Mouse (Mus musculus) E14TG2a.4 (cell line): ENCODE results near the gene Mrps12.

ENCODE experiments used
- H3K27me3 ChIP-seq: 2 replicates; pipeline ENCODE4 v1.6.1; 2014; ENCODE audit warnings: low read length, control low read depth; ENCODE audit not compliant: insufficient read depth
- H3K36me3 ChIP-seq: 2 replicates; pipeline ENCODE4 v1.6.1; 2014; ENCODE audit warnings: low read length, control low read depth; ENCODE audit not compliant: insufficient read depth
- H3K4me1 ChIP-seq: replicated peaks from 2 replicates; pipeline ENCODE4 v1.6.1; 2014; ENCODE audit warnings: low read depth, low read length, control low read depth
- H3K4me3 ChIP-seq: replicated peaks from 2 replicates; pipeline ENCODE4 v1.5.1; 2014; ENCODE audit warnings: mild to moderate bottlenecking, low read length
- H3K9me3 ChIP-seq: 2 replicates; pipeline ENCODE4 v1.6.1; 2014; ENCODE audit warnings: low read length, control low read depth
- CTCF ChIP-seq: conservative IDR thresholded peaks from 2 replicates; pipeline ENCODE4 v1.5.1; 2014; ENCODE audit warnings: low read length
- NANOG ChIP-seq: IDR thresholded peaks from 2 replicates; pipeline ENCODE4 v1.6.1; 2014; ENCODE audit warnings: borderline replicate concordance, low read length, mixed read lengths
- POU5F1 ChIP-seq: IDR thresholded peaks from 2 replicates; pipeline ENCODE4 v1.6.1; 2014; ENCODE audit warnings: low read length, borderline replicate concordance

Mrps12 gene

DNA sequence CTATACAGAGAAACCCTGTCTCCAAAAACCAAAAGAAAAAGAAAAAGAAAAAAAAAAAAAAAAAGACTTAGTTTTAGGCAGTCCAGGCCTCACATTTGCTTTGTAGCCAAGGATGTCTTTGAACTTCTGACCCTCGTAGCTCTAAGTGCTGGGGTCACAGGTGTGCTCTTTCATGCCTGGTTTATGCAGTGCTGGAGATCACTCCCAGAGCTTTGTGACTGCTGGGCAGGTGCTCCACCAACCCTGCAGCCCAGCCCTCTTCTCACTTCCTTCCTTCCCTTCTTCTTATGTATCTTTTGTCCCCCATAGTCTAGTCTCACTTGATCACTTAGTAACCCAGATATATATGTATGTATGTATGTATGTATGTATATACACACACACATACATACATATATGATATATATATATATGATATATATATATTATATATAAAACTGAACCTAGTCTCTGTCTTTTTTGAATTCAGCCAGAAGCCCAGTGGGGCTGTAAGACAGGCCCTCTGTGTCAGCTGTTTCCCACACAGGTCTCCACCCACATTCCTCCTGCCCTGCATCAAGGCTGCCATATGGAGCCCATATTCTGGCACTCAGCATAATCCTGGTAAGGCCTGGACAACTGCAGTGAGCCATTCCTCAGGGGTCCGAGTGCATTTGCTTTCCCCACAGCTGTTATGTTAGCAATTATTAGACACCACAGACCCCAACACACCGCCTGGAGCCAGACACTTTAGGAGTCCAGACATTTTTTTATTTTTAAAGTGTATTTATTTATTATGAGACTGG, 20.7 kb downstream of the Mrps12 start:
- Histone ChIP-seq H3K27me3 (peaks cover 6% of the 10 kb centered on the region), H3K4me1 (peaks cover 35% of the 10 kb centered on the region), H3K4me3 (no peak overlapping the region), H3K9me3 (peaks cover 20% of the 10 kb centered on the region), H3K36me3 (peaks cover 4% of the 10 kb centered on the region; the same call in 1 of the 2 replicates)
- TF ChIP-seq POU5F1: no peak
- no peak for TF ChIP-seq NANOG
- no peak for TF ChIP-seq CTCF

GRCm38 (mm10) chr7:28719650-28720049, 22.0 kb downstream of the Mrps12 start:
- Histone ChIP-seq H3K4me1 (peaks cover 45% of the 10 kb centered on the region), H3K36me3 (peaks cover under 1% of the 10 kb centered on the region; the same call in 1 of the 2 replicates), H3K4me3 (no peak overlapping the region), H3K9me3 (peaks cover 11% of the 10 kb centered on the region), H3K27me3 (peaks cover 15% of the 10 kb centered on the region)
- TF ChIP-seq CTCF (no peak), NANOG (no peak), POU5F1 (no peak)

- peaks cover 6% of the 10 kb centered on the region for H3K9me3 ChIP-seq
- no peaks in the 10 kb centered on the region for H3K36me3 ChIP-seq
- no peak for TF ChIP-seq POU5F1
- peaks cover 15% of the 10 kb centered on the region for H3K27me3 ChIP-seq
- peaks cover 50% of the 10 kb centered on the region for H3K4me1 ChIP-seq
- no peak overlapping the region for H3K4me3 ChIP-seq
Measured at GRCm38 (mm10) chr7:28719159-28719558, 22.5 kb downstream of the Mrps12 start.

GRCm38 (mm10) chr7:28717726-28718125, 23.9 kb downstream of the Mrps12 start:
- no peak for TF ChIP-seq POU5F1
- no peak for TF ChIP-seq NANOG
- TF ChIP-seq CTCF: no peak
- no peak overlapping the region for H3K4me3 ChIP-seq

DNA sequence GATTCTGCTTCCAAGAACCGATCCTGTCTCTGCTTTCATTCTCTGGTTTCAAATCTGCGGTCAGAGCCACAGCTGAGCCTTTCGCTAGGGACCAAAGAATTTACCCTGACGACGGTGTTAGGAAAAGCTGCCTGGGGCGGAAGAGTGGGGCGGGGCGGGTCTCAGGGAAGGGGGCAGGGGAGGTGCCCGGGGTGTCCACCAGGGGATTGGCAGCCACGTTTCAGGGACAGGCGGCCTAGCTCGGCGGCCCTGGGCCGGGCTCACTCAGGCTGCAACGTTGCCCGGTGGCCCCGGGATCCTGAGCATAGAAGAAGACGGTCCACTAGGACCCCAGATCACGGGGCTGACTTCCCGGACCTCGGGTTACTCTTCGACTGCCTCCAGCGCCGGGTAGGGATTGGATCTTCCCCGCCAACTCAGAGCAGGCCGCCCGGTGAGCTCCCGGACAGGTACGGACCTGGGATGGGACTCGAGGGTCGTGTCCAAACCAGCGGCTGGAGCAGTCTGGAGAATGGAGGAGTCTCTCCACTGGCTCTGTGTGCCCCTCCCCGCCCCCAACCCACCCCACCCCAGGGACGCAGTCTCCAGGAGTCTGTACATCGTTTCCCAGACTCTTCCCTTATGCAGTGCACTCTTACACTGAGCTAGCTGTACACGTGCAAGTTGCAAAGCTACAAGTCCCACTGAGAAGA, 24.9 kb downstream of the Mrps12 start, which contains the start of gene Fbxo17:
Gene Fbxo17 (plus strand): TSS at position 215 of the 692 bp plus-strand sequence.
- Histone ChIP-seq H3K36me3 (no peaks in the 10 kb centered on the region), H3K4me3 (peak within 1 kb of the TSS; percentile 75), H3K27me3 (peaks cover 15% of the 10 kb centered on the region), H3K9me3 (no peaks in the 10 kb centered on the region), H3K4me1 (peaks cover 62% of the 10 kb centered on the region)
- TF ChIP-seq NANOG (no peak), POU5F1 (no peak), CTCF (no peak)

More at GRCm38 (mm10) chr7:28717726-28718125, 23.9 kb downstream of the Mrps12 start:
- peaks cover 62% of the 10 kb centered on the region for H3K4me1 ChIP-seq
- no peaks in the 10 kb centered on the region for H3K36me3 ChIP-seq
- H3K27me3 ChIP-seq: peaks cover 15% of the 10 kb centered on the region
- no peaks in the 10 kb centered on the region for H3K9me3 ChIP-seq

DNA sequence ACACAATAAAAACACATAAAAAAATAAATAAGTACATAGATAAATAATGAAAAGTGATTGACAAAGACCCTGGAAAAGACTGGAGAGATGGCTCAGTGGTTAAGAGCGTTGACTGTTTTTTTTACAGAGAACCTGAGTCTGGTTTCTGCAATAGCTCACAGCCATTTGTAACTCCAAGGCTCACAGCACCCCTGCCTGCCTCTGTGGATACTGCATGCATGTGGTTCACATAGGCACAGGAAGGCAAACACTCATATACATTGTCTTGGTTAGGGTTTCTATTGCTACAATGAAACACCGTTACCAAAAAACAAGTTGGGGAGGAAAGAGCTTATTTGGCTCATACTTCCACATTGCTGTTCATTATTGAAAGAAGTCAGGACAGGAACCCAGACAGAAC, 26.0 kb downstream of the Mrps12 start:
- Histone ChIP-seq H3K4me1 (peaks cover 54% of the 10 kb centered on the region), H3K9me3 (no peaks in the 10 kb centered on the region), H3K36me3 (no peaks in the 10 kb centered on the region), H3K27me3 (peaks cover 15% of the 10 kb centered on the region), H3K4me3 (no peak overlapping the region)
- TF ChIP-seq POU5F1: no peak
- peak; percentile 16; the same call in 1 of the 2 replicates for TF ChIP-seq CTCF
- no peak for TF ChIP-seq NANOG

DNA sequence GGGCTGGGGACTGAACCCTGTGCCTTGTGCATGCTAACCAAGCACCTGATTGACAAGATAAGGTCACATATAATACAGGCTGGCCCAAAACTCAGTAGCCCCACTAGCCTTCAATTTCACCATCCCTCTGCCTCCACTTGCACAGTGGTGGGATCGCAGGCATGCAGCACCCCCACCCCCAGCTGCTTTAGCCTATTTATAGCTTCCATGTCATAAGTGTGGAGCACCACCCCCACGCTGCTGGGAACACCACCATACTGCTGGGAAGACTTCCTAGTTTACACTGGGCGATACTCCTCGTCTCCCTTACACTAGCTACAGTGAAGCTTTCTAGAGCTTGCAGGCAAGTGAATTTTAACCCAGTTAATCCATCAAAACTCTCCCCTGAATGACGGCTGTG, 27.0 kb downstream of the Mrps12 start:
- Histone ChIP-seq H3K36me3 (no peaks in the 10 kb centered on the region), H3K4me3 (no peak overlapping the region)

GRCm38 (mm10) chr7:28710962-28711361, 30.7 kb downstream of the Mrps12 start:
- no peak for TF ChIP-seq NANOG
- peak; percentile 91 for TF ChIP-seq CTCF
- Histone ChIP-seq H3K36me3 (no peaks in the 10 kb centered on the region), H3K4me1 (peaks cover 32% of the 10 kb centered on the region), H3K4me3 (no peak overlapping the region), H3K27me3 (peaks cover 10% of the 10 kb centered on the region), H3K9me3 (peaks cover 2% of the 10 kb centered on the region)

More for the DNA sequence above, 27.0 kb downstream of the Mrps12 start:
- H3K4me1 ChIP-seq: peaks cover 52% of the 10 kb centered on the region
- H3K27me3 ChIP-seq: peaks cover 15% of the 10 kb centered on the region
- TF ChIP-seq NANOG (no peak), CTCF (no peak), POU5F1 (no peak)
- H3K9me3 ChIP-seq: no peaks in the 10 kb centered on the region
